Mouse (Mus musculus) hindbrain, embryonic 14.5 days (tissue): ENCODE data around the gene Nprl3. TPM values are rescaled to one million over a fixed set of nuclear protein-coding genes. Genes with fewer than 3 reads are reported as not detected.

Experiments used
- ATAC-seq: fragments of 200-750 bp; cut with Nextera tagmentation; 2 replicates; pipeline ENCODE4 v1.8.0; 2017; ENCODE audit warnings: moderate number of reproducible peaks, mild to moderate bottlenecking, moderate TSS enrichment, moderate library complexity; ENCODE audit not compliant: low FRiP score
- DNase-seq: peaks from one replicate; pipeline ENCODE4 v3.0.0-alpha.2; 2015; ENCODE audit warnings: low spot score
- H3K27ac ChIP-seq: fragments of 300-500 bp; sonication (generic); 2 replicates; pipeline ENCODE4 v1.5.1; 2014; ENCODE audit warnings: mild to moderate bottlenecking, moderate library complexity
- H3K27me3 ChIP-seq: fragments of 300-500 bp; sonication (generic); 2 replicates; pipeline ENCODE4 v1.6.1; 2014; ENCODE audit warnings: mild to moderate bottlenecking, low read length, mixed read lengths; ENCODE audit not compliant: control insufficient read depth, insufficient read depth
- H3K36me3 ChIP-seq: fragments of 300-500 bp; sonication (generic); replicated peaks from 2 replicates; pipeline ENCODE4 v1.6.1; 2014; ENCODE audit not compliant: control insufficient read depth, insufficient read depth
- H3K4me1 ChIP-seq: fragments of 300-500 bp; sonication (generic); replicated peaks from 2 replicates; pipeline ENCODE4 v1.6.1; 2014; ENCODE audit warnings: antibody characterized with exemption, low read length, mixed read lengths; ENCODE audit not compliant: control insufficient read depth, insufficient read depth
- H3K4me2 ChIP-seq: fragments of 300-500 bp; sonication (generic); replicated peaks from 2 replicates; pipeline ENCODE4 v1.6.1; 2014; ENCODE audit warnings: mild to moderate bottlenecking, moderate library complexity
- H3K4me3 ChIP-seq: fragments of 300-500 bp; sonication (generic); replicated peaks from 2 replicates; pipeline ENCODE4 v1.5.1; 2014; ENCODE audit warnings: mild to moderate bottlenecking, low read length
- H3K9ac ChIP-seq: fragments of 300-500 bp; sonication (generic); 2 replicates; pipeline ENCODE4 v1.6.1; 2014
- H3K9me3 ChIP-seq: fragments of 300-500 bp; sonication (generic); 2 replicates; pipeline ENCODE4 v1.6.1; 2016; ENCODE audit warnings: low read length; ENCODE audit not compliant: control insufficient read depth
- WGBS: fragments of 180-500 bp; shearing (Covaris S2); extraction: QIAGEN DNeasy Blood & Tissue Kit; methylation state at CpG from one replicate; pipeline ENCODE4 v1.1.7; 2014; 5-methylcytosine and 5-hydroxymethylcytosine counted together
- polyA plus RNA-seq: library from polyadenylated mRNA; unstranded; fragments of >200 nt; fragmentation: Nextera tagmentation; extraction: Ambion mirVana; gene quantifications from 2 replicates; pipeline ENCODE4 v1.2.1, GENCODE M21; 2014

The Nprl3 gene
- 23.7 and 35.3 TPM in 2 replicates for polyA plus RNA-seq

GRCm38 (mm10) chr11:32267188-32267884 lies at the start of gene Nprl3:
Gene Nprl3 (minus strand): TSS chr11:32267707.
- H3K27me3 ChIP-seq = no peaks in the 10 kb centered on the region
- ATAC-seq (peak; percentile 99), DNase-seq (peak; percentile 95)
- peak within 1 kb of the TSS; percentile 60 for H3K4me2 ChIP-seq
- H3K4me3 ChIP-seq = peak within 1 kb of the TSS; percentile 72
- peak within 1 kb of the TSS; percentile 92 for H3K27ac ChIP-seq
- H3K36me3 ChIP-seq = no peaks in the 10 kb centered on the region
- peak within 1 kb of the TSS; percentile 96 for H3K9ac ChIP-seq
- under 1% methylated on average over 54 of the region's 54 CpGs for WGBS
- peaks cover 20% of the 10 kb centered on the region for H3K4me1 ChIP-seq
- no peaks in the 10 kb centered on the region for H3K9me3 ChIP-seq

GRCm38 (mm10) chr11:32316009-32316408 lies 48.5 kb upstream of the Nprl3 start:
- no peaks in the 10 kb centered on the region for H3K27me3 ChIP-seq
- H3K36me3 ChIP-seq = no peaks in the 10 kb centered on the region
- H3K4me3 ChIP-seq = no peak overlapping the region
- H3K4me2 ChIP-seq = no peak overlapping the region
- H3K9ac ChIP-seq = no peak overlapping the region
- no peak overlapping the region for H3K27ac ChIP-seq
- 87% methylated on average over 3 of the region's 3 CpGs for WGBS
- no peak for ATAC-seq
- H3K4me1 ChIP-seq = no peaks in the 10 kb centered on the region
- no peaks in the 10 kb centered on the region for H3K9me3 ChIP-seq
- DNase-seq = no peak

GRCm38 (mm10) chr11:32309928-32310327 lies 42.4 kb upstream of the Nprl3 start:
- ATAC-seq (no peak), DNase-seq (no peak)
- Histone ChIP-seq H3K36me3 (no peaks in the 10 kb centered on the region), H3K4me1 (no peaks in the 10 kb centered on the region), H3K4me2 (no peak overlapping the region), H3K27me3 (no peaks in the 10 kb centered on the region), H3K9me3 (no peaks in the 10 kb centered on the region), H3K4me3 (no peak overlapping the region), H3K9ac (no peak overlapping the region), H3K27ac (no peak overlapping the region)
- 82% methylated on average over 3 of the region's 3 CpGs for WGBS

- no peak for ATAC-seq
- Histone ChIP-seq H3K4me1 (no peaks in the 10 kb centered on the region), H3K4me3 (no peak overlapping the region), H3K9me3 (no peaks in the 10 kb centered on the region), H3K27ac (no peak overlapping the region), H3K4me2 (no peak overlapping the region), H3K9ac (no peak overlapping the region), H3K27me3 (no peaks in the 10 kb centered on the region), H3K36me3 (no peaks in the 10 kb centered on the region)
- WGBS = 31% methylated on average over 4 of the region's 4 CpGs
- no peak for DNase-seq
Measured at GRCm38 (mm10) chr11:32309446-32309845, 41.9 kb upstream of the Nprl3 start.

GRCm38 (mm10) chr11:32307006-32307405 lies 39.5 kb upstream of the Nprl3 start:
- Histone ChIP-seq H3K4me1 (no peaks in the 10 kb centered on the region), H3K27ac (no peak overlapping the region), H3K36me3 (no peaks in the 10 kb centered on the region), H3K27me3 (no peaks in the 10 kb centered on the region), H3K9ac (no peak overlapping the region), H3K9me3 (no peaks in the 10 kb centered on the region), H3K4me2 (no peak overlapping the region), H3K4me3 (no peak overlapping the region)
- no peak for ATAC-seq
- 79% methylated on average over 1 of the region's 1 CpGs for WGBS
- DNase-seq = no peak

- peaks cover 10% of the 10 kb centered on the region; the same call in 1 of the 2 replicates for H3K27me3 ChIP-seq
- no peaks in the 10 kb centered on the region for H3K9me3 ChIP-seq
- DNase-seq (no peak), ATAC-seq (no peak)
- no peak overlapping the region for H3K27ac ChIP-seq
- WGBS = 82% methylated on average over 1 of the region's 1 CpGs
- H3K9ac ChIP-seq = no peak overlapping the region
- H3K36me3 ChIP-seq = no peaks in the 10 kb centered on the region
- no peak overlapping the region for H3K4me3 ChIP-seq
- H3K4me1 ChIP-seq = no peaks in the 10 kb centered on the region
- H3K4me2 ChIP-seq = no peak overlapping the region
Measured at GRCm38 (mm10) chr11:32303455-32303854, 35.9 kb upstream of the Nprl3 start.

GRCm38 (mm10) chr11:32302824-32303419 lies 35.4 kb upstream of the Nprl3 start:
- Histone ChIP-seq H3K27me3 (peaks cover 10% of the 10 kb centered on the region; the same call in 1 of the 2 replicates), H3K27ac (no peak overlapping the region), H3K9ac (no peak overlapping the region), H3K4me2 (no peak overlapping the region), H3K9me3 (no peaks in the 10 kb centered on the region), H3K36me3 (no peaks in the 10 kb centered on the region), H3K4me3 (no peak overlapping the region), H3K4me1 (no peaks in the 10 kb centered on the region)
- ATAC-seq (no peak), DNase-seq (no peak)
- WGBS = 45% methylated on average over 2 of the region's 2 CpGs

GRCm38 (mm10) chr11:32301506-32301905 lies 34.0 kb upstream of the Nprl3 start:
- no peak overlapping the region for H3K9ac ChIP-seq
- no peaks in the 10 kb centered on the region for H3K9me3 ChIP-seq
- no peak overlapping the region for H3K4me3 ChIP-seq
- 79% methylated on average over 1 of the region's 1 CpGs for WGBS
- ATAC-seq (no peak), DNase-seq (no peak)
- no peak overlapping the region for H3K4me2 ChIP-seq
- peaks cover 10% of the 10 kb centered on the region; the same call in 1 of the 2 replicates for H3K27me3 ChIP-seq
- H3K27ac ChIP-seq = no peak overlapping the region
- no peaks in the 10 kb centered on the region for H3K36me3 ChIP-seq
- no peaks in the 10 kb centered on the region for H3K4me1 ChIP-seq

- peak overlapping the region; percentile 22; the same call in 1 of the 2 replicates for H3K4me3 ChIP-seq
- ATAC-seq = peak; percentile 31
- no peaks in the 10 kb centered on the region for H3K36me3 ChIP-seq
- peak overlapping the region; percentile 50 for H3K4me2 ChIP-seq
- H3K27me3 ChIP-seq = peaks cover 10% of the 10 kb centered on the region; the same call in 1 of the 2 replicates
- H3K9ac ChIP-seq = 0 out of 2 replicates have a peak overlapping the region, but pooled peaks have one; percentile 10
- H3K27ac ChIP-seq = no peak overlapping the region
- no peaks in the 10 kb centered on the region for H3K9me3 ChIP-seq
- WGBS = 58% methylated on average over 14 of the region's 17 CpGs
- H3K4me1 ChIP-seq = no peaks in the 10 kb centered on the region
- no peak for DNase-seq
Measured at GRCm38 (mm10) chr11:32300279-32301267, 33.1 kb upstream of the Nprl3 start.
